Mouse (Mus musculus): ENCODE measurements around the gene Ovol2.

Gene Ovol2

DNA sequence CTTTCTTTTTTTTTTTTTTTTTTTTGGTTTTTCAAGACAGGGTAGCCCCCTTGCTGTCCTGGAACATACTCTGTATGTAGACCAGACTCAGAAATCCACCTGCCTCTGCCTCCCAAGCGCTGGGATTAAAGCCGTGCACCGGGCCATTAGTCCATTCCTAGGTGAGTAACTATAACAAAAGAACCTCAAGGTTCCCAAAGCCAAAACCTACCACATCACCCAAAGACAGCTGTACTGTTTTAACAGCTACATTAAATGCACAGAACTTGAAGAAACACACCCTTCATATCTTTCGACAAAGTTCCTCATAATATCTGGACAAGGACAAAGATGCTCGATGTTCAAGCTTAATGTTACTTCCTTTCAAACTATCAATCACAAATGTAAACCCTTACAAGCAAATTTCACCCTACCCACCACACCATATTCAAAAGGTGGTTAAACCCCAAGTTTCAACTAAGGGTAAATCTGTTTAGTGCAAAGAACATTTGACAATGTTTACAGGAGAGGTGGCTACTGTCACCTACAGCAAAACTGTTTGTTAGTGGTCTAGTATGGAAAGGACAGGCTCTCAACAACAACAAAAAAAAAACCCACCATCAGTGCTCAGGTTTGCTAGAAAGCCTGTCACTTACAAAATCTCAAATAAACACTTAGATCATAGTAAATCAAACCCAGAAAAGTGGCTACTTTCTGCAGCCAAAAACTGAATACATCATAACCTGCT is 64.8 kb downstream of the Ovol2 start:
- no peak for DNase-seq (ENCODE audit: low spot score)

DNA sequence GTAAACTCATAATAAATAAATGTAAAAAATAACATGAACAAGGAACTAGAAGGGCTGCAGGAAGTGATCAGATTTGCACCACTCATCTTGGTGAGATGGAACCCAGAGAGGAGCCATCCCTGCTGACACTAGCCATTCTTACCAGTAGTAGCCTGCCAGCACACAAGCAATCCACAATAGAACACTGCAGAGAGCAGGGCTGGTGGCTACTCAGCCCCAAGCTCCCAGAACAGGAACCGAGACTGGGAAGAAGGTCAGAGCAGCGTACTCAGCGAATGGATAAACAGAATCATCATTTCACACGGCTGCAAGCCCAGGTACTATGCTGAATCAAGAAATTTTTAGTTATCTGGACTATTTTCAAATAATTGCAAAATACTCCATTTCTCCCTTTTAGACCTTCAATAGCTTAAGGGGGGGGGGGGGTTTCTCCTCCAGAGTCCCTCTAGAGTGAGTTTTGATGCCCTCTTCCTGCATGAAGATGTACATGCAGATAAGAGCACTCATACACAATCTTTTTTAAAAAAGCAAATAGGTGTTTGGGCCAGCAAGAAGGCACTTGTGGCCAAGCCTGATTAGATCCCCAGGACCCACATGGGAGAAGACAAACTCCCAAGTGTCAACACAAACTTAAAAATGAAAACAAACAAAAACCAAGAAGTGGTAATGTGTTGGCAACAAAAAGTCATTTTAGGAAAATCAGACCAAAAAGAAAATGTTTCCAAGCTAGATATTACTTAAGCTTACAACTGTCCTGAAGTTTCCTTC is 65.8 kb downstream of the Ovol2 start:
- no peak for DNase-seq (ENCODE audit: low spot score)

DNA sequence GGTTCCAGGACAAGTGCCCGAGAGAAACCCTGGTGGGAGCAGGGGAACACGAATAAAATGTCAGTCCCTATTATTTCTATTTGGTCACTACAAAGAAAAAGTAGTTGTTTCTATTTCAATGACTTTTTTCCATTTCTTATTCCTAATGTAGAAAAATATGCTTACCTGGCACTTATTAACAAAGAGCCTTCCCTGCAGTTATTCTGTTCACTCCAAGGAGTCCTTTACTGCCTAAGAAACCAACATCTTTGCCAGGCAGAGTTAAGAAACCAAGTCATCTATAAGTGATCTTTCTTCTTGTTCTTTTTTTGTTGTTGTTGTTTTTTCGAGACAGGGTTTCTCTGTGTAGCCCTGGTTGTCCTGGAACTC is 66.8 kb downstream of the Ovol2 start:
- no peak for DNase-seq (ENCODE audit: low spot score)

DNA sequence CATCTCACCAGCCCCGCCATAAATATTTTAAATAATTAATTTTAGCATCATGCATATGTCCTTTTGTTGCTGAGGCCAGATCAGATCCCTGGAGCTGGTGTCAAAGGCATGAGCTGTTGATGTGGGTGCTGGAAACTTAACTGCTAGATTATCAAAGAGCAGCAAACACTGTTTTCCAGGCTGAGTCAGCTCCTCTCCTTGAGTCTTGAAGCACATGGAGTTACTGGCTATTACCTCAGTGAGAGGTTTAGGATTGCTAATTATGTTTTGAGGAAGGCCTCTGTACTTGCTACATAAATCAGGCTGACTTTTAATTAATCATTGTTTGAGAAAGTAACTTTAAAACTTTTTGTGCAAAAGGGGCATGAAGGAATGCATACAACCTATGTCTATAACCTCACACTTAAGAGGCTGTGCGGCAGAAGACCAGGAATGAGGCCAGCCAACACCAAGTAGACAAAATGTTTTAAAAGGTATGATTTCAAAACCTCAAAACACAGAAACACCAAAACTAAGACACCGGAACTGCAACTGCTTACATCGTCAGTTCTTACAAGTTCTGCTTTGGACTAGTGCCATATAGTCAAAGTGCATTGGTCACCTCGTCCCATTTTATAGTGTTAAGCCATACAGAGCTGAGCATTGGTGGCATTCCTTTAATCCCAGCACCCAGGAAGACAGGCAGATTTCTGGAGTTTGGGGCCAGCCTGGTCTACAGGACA is 67.4 kb downstream of the Ovol2 start:
- DNase-seq (ENCODE audit: low spot score), result no peak

DNA sequence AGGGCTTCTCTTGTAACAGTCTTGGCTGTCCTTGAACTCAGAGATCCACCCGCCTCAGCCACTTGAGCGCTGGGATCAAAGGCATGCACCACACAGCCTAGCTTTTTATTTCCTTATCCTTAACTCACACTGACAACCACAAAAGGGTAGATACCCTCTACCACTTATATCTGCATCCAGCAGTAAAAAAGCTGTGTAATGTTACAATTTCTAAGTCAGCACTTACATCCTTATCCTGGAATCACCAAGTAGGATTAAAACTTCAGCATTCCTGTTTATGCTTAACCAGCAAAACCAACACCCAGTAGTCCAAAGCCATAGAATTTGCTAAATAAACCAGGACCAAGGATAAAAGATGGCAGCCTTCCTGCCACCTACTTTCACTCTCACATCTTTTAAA is 69.1 kb downstream of the Ovol2 start:
- no peak for DNase-seq (ENCODE audit: low spot score)
